Mouse (Mus musculus) thymus, postnatal 0 days (tissue): Measurements from ENCODE around the gene Galr3. TPM values are rescaled to one million over a fixed set of nuclear protein-coding genes. Genes with fewer than 3 reads are reported as not detected.
A peak's percentile ranks its signal among the peaks of the same experiment; 100 is the strongest.
"Not testable (repeated sequence)": the region's sequence is repeated elsewhere in the genome, so short reads cannot be mapped to it uniquely, and the experiment has no call there.

Experiments
- DNase-seq: peaks from one replicate; pipeline ENCODE4 v3.0.0-alpha.2; 2015; ENCODE audit warnings: low spot score
- polyA plus RNA-seq: library from polyadenylated mRNA; unstranded; fragments of >200 nt; fragmentation: Nextera tagmentation; extraction: Ambion mirVana; gene quantifications from 2 replicates; pipeline ENCODE4 v1.2.1, GENCODE M21; 2015

Gene Galr3
- polyA plus RNA-seq, 1 experiment from 2014 or later, result 0.21 TPM

DNA sequence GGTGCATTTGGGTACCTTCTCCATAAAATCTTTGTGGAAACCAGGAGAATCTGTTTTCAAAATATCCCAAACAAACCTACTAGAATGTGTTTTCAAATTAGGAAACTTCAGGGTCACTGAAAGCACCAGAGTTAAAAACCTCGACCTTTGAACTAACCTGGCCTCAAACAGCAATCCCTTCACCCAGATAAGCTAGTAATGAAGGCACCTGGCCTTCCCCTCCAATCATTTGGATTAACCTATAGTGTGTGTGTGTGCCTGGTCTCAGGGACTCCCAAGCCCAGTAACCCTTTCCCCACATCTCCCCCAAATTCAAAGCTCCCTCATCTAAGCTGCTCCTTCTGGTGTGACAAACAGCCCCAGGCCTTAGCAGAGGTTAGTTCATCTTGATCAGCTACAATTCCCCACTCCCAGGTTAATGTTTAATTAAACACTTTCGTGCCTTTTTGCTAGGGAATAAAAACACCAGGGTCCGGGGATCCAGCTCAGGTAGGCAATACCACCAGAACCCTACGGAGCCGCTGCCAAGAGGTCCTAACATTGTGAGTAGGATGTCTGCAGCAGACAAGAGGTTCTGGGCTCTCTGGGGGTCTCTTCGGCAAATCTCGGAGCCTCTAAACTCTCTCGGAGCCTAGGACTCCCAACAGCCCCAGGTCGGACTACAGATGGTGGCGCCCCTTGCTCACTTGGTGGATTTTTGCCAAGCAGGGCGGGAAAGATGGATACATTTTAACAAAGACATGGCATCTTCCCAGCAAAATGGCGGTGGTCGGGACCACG lies 15.0 kb upstream of the Galr3 start:
- no peak for DNase-seq

DNA sequence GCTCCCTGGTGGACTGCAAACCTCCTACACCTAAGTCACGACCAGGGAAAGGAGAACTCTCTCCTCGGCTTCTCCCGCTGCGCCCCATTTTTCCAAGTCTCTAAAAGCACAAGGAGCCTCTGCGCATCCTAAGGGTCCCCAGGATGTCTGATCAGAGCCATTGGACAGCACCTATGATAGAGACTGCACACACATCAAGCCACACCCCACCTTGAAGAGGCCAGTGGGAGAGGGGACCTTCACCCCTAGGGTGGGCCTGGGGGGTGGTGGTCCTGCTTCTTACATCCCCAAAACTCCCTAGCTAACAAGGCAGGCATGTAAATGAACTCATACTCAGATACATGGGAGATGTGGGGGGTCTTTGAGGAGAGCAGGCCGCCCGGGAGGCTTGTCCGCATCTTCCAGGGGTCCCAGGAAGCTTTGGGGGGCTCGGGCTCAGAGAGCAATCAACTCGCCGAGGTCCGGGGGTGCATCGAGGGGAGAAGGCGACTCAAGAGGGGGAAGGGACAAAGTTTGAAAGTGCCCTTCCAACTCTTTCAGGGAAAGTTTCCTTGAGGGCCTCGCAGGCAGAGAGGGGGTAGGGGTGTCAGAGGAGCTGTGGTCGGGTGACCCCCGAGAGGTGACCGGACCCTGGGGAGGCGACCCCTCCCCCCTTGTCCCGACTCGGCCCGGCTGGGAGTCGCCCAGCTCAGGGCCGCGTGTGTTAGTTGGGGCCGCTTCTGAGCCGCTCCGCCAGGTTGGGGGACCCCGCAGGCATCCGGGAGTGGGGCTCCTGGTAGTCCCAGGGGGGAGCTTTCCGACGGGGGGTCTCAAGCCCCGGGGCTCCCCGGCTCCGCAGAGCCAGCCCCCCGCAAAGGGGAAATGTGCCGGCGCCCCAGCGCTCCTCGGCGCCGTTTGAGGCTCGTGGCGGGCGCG lies 14.1 kb upstream of the Galr3 start:
- DNase-seq, result no peak

DNA sequence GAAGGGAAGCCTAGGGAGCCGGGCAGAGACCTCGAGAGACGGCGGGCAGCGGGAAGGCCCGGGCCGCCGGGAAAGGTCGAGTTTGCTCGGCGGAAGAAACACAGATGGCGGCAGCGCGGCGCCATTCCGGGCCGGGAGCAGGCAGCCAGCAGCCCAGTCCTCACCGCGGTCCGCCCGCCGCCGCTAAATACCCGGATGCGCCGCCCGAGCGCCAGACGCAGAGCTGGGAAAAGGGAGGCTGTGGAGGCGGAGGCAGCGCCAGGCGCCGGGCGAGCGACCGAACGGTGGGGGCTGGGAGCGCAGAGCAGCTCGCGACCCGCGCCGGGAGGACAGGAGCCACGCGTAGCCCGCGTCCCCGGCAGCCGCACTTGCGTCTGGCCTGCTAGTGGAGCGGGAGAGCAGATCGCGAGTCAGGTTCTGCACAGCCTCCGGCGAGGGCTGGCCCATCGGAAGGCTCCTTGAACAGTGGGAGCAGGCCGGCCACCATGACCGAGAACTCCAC lies 13.4 kb upstream of the Galr3 start, which contains the start of gene H1f0:
TSS of gene H1f0 (plus strand) at position 214 of the 502 bp plus-strand sequence.
- DNase-seq, result peak; percentile 87

DNA sequence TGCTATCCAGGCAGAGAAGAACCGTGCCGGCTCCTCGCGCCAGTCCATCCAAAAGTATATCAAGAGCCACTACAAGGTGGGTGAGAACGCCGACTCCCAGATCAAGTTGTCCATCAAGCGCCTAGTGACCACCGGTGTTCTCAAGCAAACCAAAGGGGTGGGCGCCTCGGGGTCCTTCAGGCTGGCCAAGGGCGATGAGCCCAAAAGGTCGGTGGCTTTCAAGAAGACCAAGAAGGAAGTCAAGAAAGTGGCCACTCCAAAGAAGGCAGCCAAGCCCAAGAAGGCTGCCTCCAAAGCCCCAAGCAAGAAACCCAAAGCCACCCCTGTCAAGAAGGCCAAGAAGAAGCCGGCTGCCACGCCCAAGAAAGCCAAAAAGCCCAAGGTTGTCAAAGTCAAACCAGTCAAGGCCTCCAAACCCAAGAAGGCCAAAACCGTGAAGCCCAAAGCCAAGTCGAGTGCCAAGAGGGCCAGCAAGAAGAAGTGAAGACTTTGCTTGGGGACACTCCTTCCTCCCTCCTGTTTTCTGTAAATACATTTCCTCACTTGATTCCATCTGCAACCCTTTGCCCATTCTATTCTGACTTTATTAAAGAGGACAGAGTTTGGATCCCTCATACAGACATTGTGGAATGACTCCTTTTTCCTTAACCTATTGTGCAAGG lies 12.7 kb upstream of the Galr3 start:
- DNase-seq, result peak; percentile 28

DNA sequence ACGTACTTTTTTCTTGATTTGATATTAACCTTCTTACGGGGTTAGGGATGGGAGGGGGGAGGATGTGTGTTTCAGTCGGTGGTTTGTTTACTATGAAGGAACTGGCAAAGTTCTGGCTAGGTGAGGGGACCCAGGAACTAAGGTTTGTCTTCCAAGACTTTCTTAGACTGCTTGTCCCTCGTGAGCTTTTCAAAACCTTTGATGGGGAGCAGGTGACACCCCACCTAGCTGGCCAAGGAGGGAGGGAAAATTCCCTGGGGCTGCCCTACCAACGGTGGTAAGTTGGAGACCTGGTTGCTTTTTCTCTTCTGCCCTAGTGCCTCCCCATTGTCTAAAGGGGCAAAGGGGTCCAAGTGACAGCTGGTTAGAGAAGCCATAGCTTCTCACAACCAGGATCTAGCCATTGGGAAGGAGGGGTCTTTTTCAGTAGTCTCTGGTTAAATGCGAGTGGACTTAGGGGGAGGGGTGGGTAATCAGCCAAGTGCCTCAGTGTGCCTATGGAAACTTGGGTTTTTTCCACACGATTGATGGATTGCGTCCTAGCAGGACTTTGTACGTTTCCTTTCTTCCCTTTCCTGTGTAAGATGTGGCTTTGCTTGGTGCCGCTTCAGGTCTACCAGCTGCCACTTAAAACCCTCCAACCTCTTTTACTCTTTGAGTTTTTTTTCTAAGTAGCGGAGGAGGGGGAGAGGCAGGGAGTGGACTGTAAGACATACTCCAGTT lies 12.0 kb upstream of the Galr3 start:
- DNase-seq, result peak; percentile 70

DNA sequence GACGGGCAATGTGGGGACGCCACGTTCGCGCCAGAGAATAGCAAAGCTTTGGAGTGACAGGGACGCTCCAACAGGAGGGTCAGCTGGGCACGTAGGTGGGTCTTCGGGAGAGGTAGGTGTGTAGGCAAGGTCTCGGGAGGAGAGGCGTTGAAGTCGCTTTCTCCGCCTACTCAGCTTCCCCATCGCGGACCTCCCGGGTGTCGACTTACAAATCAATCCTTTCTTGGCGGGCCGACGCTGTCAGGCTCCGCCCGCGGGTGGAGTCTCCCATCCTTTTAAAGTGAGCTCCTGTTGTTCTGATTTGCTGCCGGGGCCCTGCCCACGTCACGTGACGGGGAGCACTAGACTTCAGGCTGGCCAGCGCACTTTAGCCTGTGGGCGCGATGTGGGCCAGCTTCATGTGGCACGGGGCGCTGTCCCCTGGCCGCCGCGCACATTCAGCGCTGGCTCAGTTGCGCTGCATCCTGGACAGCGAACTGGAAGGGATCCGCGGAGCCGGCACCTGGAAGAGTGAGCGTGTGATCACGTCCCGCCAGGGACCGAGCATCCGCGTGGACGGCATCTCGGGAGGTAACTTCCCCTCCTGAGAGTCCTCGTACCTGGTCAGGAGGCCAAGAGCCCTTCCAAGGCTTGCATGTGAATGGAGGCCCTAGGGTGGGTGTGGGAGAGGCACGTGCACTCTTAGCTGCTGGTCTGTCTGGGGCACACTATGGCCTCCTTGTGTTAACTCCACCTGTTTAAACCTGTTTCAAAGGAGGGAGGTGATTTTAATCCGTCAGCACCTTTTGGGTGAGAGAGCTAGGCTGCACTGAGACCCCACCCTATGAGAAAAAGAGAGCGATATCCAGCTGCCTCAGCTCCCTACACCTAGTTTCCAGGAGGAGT lies 10.9 kb upstream of the Galr3 start:
- DNase-seq, result peak; percentile 83

DNA sequence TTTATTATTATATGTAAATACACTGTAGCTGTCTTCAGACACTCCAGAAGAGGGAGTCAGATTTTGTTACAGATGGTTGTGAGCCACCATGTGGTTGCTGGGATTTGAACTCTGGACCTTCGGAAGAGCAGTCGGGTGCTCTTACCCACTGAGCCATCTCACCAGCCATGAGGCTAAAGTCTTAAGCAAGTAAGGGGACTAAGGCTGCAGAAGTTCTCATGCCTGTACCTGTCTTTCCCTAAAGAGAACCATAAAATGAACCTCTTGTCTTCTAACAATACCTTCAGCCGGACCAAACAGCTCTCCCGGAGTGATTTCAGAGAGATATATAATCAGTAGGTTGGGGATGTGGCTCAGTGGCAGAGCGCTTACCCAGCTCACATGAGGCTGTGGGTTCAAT lies 9.8 kb upstream of the Galr3 start:
- not testable (repeated sequence) for DNase-seq

DNA sequence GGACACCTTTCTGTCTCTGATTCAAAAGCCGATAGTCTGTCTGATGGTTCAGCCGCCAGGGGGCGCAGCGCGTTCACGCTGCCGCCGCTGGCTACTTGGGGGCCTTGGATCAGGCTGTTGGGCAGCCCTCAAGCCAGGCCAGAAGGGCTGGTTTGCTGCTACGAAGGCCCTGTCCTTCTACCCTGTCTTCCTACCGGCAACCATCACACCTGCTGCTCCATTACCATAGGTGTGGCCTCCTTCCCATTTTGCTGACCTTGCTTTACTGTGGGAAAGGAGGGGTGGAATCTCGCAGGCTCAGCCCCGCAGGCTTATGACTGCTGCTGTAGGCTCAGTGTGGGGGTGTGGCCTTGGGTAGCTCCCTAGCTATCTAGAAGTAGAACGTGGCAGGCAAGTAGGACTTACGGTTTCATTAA lies 3.8 kb upstream of the Galr3 start:
- DNase-seq, result peak; percentile 64

DNA sequence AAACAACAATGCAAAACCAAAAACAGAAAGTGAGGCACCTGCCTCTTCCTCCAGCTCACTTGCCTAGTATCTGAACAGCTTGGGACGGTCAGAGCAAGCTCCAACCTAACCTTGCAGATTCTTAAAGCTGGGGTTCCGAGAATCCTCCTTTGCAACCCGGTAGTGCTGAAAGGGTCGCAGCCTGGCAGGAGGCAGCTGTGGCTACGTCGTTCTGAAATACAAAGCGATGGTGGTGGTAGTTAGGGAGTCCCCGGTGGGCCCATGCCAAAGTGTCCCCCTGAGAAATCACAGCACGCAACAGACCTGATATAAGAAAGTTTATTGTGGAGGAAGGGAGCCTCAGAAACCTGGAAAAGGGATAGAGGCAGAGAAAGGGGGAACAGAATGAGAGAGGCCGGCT lies 3.4 kb upstream of the Galr3 start:
- no peak for DNase-seq

DNA sequence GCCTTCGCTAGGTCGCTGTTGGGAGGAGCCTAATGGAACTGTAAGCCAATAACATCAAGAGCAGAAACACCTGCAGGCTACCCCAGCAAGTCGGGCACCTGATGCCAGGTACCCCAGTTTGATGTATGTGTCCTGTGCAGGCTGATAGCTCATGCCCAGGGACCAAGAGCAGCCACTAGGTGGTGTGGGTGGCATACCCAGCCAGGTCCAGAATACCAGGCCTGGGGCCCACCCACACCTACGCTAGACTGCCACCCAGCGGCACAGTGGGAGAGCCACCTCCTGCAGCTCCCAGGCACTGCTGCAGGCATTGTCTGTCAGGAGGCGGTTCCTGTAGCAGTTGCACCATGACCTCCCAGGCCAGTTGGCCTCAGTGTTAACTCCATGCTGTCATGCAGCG lies 2.8 kb upstream of the Galr3 start:
- peak; percentile 95 for DNase-seq

DNA sequence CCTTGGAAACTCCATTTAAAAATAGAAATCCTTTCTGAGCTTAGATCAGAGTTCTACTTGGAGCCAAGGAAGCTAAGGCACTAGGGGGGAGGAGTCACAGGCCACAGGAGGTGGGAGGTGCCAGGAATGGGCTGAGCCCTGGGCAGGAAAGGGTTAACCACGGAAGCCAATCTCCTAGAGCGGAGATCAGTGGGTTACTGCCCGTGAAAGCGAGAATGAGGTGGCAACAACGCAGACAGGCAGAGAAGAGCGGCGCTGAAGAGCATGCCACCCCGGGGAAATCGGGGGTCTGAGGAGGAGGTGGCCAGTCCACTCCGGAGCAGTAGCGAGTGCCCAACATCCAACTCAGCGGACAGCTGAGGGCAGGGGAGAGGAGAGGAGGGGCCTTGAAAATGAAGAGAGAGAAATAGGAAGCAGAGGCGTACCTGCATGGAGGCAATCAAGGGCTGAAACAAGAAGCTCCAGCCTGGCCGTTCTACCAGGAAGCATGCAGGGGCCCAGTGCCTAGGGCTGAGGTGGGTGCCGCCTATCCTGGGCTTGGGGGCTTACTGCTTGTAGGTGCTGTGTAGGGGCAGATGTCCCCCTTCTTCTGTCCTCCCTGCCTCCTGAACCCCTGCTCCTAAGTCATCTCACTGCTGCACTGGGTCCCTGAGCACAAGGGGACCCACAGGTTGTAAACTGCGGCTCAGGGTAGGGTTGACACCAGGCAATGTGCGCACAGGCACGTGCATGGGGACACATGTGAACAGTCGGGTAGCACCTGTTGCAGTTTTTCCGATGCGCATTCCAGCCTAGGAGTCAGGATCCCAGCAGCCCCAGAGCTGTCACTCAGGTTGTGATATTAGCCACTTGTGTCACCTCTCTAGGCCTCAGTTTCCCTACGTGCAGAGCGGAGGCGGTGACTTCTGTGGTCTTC lies 926 bp upstream of the Galr3 start:
- DNase-seq, result peak; percentile 59

DNA sequence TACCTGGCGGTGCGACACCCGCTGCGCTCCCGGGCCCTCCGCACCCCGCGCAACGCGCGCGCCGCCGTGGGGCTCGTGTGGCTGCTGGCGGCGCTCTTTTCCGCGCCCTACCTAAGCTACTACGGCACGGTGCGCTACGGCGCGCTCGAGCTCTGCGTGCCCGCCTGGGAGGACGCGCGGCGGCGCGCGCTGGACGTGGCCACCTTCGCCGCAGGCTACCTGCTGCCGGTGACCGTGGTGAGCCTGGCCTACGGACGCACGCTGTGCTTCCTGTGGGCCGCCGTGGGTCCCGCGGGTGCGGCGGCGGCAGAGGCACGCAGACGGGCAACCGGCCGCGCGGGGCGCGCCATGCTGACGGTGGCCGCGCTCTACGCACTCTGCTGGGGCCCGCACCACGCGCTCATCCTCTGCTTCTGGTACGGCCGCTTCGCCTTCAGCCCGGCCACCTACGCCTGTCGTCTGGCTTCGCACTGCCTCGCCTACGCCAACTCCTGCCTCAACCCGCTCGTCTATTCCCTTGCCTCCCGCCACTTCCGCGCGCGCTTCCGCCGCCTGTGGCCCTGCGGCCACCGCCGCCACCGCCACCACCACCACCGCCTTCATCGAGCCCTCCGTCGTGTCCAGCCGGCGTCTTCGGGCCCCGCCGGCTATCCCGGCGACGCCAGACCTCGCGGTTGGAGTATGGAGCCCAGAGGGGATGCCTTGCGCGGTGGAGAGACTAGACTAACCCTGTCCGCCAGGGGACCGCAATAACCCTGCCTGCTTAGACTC lies 1.2 kb downstream of the Galr3 start:
- peak; percentile 29 for DNase-seq

DNA sequence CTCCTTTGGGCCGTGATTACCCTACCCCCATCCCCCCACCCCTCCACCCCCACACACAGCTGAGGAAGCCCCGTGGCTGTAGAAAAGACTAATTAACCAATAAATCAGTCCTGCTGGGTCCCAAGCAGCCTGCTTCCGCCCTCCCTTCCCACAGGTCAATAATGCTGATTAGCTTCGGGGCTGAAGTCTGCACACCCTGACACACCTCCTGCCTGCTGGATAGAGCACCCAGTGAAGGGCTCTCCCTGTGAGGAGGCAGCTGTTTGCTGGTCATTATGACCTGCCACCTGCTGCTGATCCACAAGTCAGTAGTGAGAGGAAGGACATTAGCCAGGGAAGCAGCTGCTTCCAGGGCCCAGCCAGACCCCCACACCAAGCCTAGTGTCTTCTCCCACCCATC lies 3.2 kb downstream of the Galr3 start:
- DNase-seq, result no peak

DNA sequence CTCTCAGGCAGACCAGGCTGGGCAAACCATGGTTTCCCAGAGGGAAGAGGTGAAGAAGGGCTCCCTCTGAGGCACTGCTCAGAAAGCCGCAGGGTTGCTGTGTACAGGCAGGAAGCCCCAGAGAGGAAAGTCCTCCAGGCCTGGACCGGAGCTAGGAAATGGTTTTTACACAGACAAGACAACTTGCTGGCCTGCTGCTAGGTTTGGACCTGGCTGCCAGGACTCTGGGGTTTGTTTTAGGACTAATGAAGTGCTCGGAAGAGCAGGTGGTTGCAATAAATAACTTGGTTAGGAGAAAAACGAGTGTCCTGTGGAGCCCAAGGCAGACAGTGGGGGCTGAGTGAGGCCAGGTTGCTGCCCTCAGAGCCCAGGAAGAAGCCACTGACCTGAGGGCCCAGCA lies 6.5 kb downstream of the Galr3 start:
- DNase-seq, result no peak

DNA sequence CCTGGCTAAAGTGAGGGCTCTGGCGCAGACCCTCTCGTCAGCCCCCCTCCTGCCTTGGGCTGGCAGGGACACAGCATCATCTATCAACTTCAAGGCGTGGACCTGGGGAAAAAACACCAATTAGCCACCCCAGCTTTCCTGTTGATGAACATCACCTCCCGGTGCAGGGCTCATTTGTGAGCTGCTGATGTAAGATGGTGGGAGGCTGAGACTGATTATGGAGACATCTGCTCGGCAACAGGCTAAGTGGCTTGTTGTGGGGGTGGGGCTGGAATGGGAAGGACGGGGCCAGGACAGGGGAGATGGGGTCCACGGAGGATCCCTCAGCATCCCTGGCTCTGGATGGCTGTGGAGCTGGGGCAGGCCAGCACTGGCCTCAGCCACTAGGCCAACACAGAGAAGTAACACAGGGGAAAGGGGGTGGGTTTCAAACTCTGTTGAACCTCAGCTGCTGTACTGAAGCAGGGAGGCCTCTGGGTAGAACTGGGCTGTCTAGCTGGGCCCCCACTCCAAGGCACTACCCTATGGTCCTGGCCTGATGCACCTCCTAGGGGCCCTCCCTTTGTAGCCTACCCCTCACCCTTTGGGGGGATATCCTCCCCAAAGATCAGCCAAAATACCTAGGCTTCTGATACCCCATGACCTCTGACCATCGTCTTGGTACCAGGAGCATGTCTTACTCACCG lies 8.6 kb downstream of the Galr3 start:
- DNase-seq, result no peak

DNA sequence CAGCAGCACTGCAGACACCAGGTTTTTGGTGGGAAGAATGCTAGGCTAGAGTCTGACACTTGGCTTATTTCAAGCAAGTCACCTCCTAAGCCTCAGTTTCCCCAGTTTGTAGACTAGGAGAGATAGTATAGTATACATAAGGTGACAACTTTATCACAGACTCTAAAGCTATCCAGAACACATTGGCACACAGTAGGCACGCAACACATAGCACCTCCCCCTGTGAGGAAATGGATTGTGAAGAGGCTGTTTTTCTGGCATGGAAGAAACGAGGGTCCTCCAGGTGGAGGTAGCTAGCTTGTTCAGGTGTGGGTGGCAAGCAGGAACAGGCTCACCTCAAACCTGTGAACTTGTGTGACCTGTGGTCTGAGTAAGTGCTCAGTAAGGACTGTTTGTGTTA lies 9.3 kb downstream of the Galr3 start:
- DNase-seq, result no peak
